Mouse (Mus musculus) cerebellum, adult 2 months (tissue): ENCODE data around the gene Ccdc12. TPM values are rescaled to one million over a fixed set of nuclear protein-coding genes. Genes with fewer than 3 reads are reported as not detected.
A peak's percentile ranks its signal among the peaks of the same experiment; 100 is the strongest.

ENCODE experiments used
- DNase-seq, 2 experiments: peaks; one replicate each; pipeline ENCODE4 v3.0.0; 2021
- H3K27ac ChIP-seq: fragments of 200-500 bp; 2 replicates; pipeline ENCODE4 v1.5.1; 2012; ENCODE audit warnings: low read length, control low read depth, inconsistent platforms; ENCODE audit not compliant: insufficient read depth
- H3K27me3 ChIP-seq: fragments of 200-500 bp; 2 replicates; pipeline ENCODE4 v1.6.1; 2012; ENCODE audit warnings: inconsistent platforms, mild to moderate bottlenecking, low read length, moderate library complexity; ENCODE audit not compliant: control insufficient read depth, insufficient read depth
- H3K4me1 ChIP-seq: fragments of 200-500 bp; 2 replicates; pipeline ENCODE4 v1.6.1; 2011; ENCODE audit warnings: low read length; ENCODE audit not compliant: control insufficient read depth, insufficient read depth
- H3K4me3 ChIP-seq: fragments of 200-500 bp; replicated peaks from 2 replicates; pipeline ENCODE3; 2011; ENCODE audit warnings: mild to moderate bottlenecking, low read depth, low read length, control low read depth; ENCODE audit not compliant: insufficient read depth
- CTCF ChIP-seq: fragments of 200-500 bp; IDR thresholded peaks from 2 replicates; pipeline ENCODE4 v1.5.1; 2011; ENCODE audit warnings: low read depth, mild to moderate bottlenecking, control low read depth, low read length, moderate library complexity, borderline replicate concordance; ENCODE audit not compliant: insufficient read depth
- POLR2A ChIP-seq: fragments of 200-500 bp; IDR thresholded peaks from 2 replicates; pipeline ENCODE4 v1.6.1; 2011; ENCODE audit warnings: low read length, control low read depth, borderline replicate concordance; ENCODE audit not compliant: insufficient read depth
- WGBS: fragments of 180-500 bp; shearing (Covaris S2); methylation state at CpG from one replicate; pipeline ENCODE4 v1.1.7; 2018; 5-methylcytosine and 5-hydroxymethylcytosine counted together
- polyA plus RNA-seq: library from polyadenylated mRNA; depleted of rRNA; stranded (reverse); fragments of >200 nt; gene quantifications from 2 replicates; pipeline ENCODE4 v1.2.3, GENCODE M21; 2012; rRNA removed

The Ccdc12 gene
- polyA plus RNA-seq = 98.5 and 102 TPM in 2 replicates

- TF ChIP-seq CTCF (peak; percentile 22; the same call in 1 of the 2 replicates), POLR2A (peak; percentile 77; the same call in 1 of the 2 replicates)
Observed at GRCm38 (mm10) chr9:110656249-110657221, at the start of gene Ccdc12. Gene Ccdc12 (plus strand): TSS chr9:110656503.

GRCm38 (mm10) chr9:110611471-110611870 lies 44.8 kb upstream of the Ccdc12 start:
- 61% methylated on average over 3 of the region's 3 CpGs for WGBS
- Histone ChIP-seq H3K4me1 (no peaks in the 10 kb centered on the region; the same call in 1 of the 2 replicates), H3K27me3 (no peaks in the 10 kb centered on the region), H3K4me3 (no peak overlapping the region), H3K27ac (no peak overlapping the region)
- TF ChIP-seq POLR2A (no peak), CTCF (no peak)
- no peak for DNase-seq

More at GRCm38 (mm10) chr9:110656249-110657221, at the start of gene Ccdc12:
- peak; percentile 98 to 99 for DNase-seq
- peaks cover 32% of the 10 kb centered on the region for H3K4me1 ChIP-seq
- WGBS = under 1% methylated on average over 52 of the region's 52 CpGs
- peak within 1 kb of the TSS; percentile 90 for H3K27ac ChIP-seq
- no peaks in the 10 kb centered on the region for H3K27me3 ChIP-seq
- H3K4me3 ChIP-seq = peak within 1 kb of the TSS; percentile 71

- no peak overlapping the region for H3K27ac ChIP-seq
- H3K4me1 ChIP-seq = no peaks in the 10 kb centered on the region
- DNase-seq = no peak
- WGBS = 61% methylated on average over 3 of the region's 3 CpGs
- no peak overlapping the region for H3K4me3 ChIP-seq
- TF ChIP-seq POLR2A (no peak), CTCF (no peak)
- no peaks in the 10 kb centered on the region for H3K27me3 ChIP-seq
Observed at GRCm38 (mm10) chr9:110617081-110617480, 39.2 kb upstream of the Ccdc12 start.

GRCm38 (mm10) chr9:110620180-110620579 lies 36.1 kb upstream of the Ccdc12 start:
- Histone ChIP-seq H3K27me3 (no peaks in the 10 kb centered on the region), H3K4me3 (no peak overlapping the region), H3K27ac (no peak overlapping the region), H3K4me1 (peaks cover under 1% of the 10 kb centered on the region; the same call in 1 of the 2 replicates)
- TF ChIP-seq CTCF = no peak
- DNase-seq = no peak
- 82% methylated on average over 7 of the region's 7 CpGs for WGBS

GRCm38 (mm10) chr9:110620685-110621084 lies 35.6 kb upstream of the Ccdc12 start:
- Histone ChIP-seq H3K4me3 (no peak overlapping the region), H3K27me3 (no peaks in the 10 kb centered on the region), H3K27ac (no peak overlapping the region), H3K4me1 (peaks cover 3% of the 10 kb centered on the region; the same call in 1 of the 2 replicates)
- DNase-seq = no peak
- TF ChIP-seq POLR2A (no peak), CTCF (no peak)
- 95% methylated on average over 7 of the region's 7 CpGs for WGBS

- Histone ChIP-seq H3K27ac (no peak overlapping the region), H3K27me3 (no peaks in the 10 kb centered on the region), H3K4me1 (peaks cover 3% of the 10 kb centered on the region; the same call in 1 of the 2 replicates), H3K4me3 (no peak overlapping the region)
- no peak for TF ChIP-seq CTCF
- TF ChIP-seq POLR2A = no peak
- 82% methylated on average over 12 of the region's 12 CpGs for WGBS
- DNase-seq = no peak
Observed at GRCm38 (mm10) chr9:110622621-110623219, 33.6 kb upstream of the Ccdc12 start.

- DNase-seq = no peak
- Histone ChIP-seq H3K27me3 (no peaks in the 10 kb centered on the region), H3K4me3 (peak overlapping the region; percentile 85), H3K27ac (no peak overlapping the region), H3K4me1 (peaks cover 3% of the 10 kb centered on the region; the same call in 1 of the 2 replicates)
- 58% methylated on average over 8 of the region's 8 CpGs for WGBS
- TF ChIP-seq POLR2A = no peak
- no peak for TF ChIP-seq CTCF
Observed at GRCm38 (mm10) chr9:110623416-110624195, 32.7 kb upstream of the Ccdc12 start.
